Mouse (Mus musculus) retina, postnatal 1 day (tissue): ENCODE data around the gene Zfp420.
"Not testable (repeated sequence)": the region's sequence is repeated elsewhere in the genome, so short reads cannot be mapped to it uniquely, and the experiment has no call there.

Experiments used
- DNase-seq: peaks from one replicate; pipeline ENCODE4 v3.0.0-alpha.2; 2012

The Zfp420 gene

GRCm38 (mm10) chr7:29859532-29860517, at the start of gene Zfp420:
Zfp420 (plus strand) TSS chr7:29859979.
- peak; percentile 94 for DNase-seq

DNA sequence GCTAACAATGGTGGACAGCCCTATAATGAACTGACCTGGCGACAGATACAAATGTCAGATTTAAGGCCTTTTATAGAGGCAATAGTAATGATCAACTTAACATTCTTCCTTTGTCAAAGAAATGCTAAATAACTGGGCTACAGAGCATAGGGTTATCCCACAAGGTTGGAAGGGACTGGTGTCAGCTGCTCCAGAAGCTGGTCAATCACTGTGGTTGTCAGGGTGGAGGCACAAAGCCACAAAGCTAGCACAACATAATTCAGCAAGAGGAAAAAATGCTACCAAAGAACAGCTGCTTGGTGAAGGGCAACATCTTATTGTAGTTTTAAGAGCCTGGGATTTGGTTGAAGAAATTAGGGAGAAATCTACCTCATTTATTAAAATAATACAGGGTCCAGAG, 47.5 kb upstream of the Zfp420 start:
- DNase-seq: no peak

- DNase-seq: no peak
Measured at GRCm38 (mm10) chr7:29814381-29814780, 45.4 kb upstream of the Zfp420 start.

DNA sequence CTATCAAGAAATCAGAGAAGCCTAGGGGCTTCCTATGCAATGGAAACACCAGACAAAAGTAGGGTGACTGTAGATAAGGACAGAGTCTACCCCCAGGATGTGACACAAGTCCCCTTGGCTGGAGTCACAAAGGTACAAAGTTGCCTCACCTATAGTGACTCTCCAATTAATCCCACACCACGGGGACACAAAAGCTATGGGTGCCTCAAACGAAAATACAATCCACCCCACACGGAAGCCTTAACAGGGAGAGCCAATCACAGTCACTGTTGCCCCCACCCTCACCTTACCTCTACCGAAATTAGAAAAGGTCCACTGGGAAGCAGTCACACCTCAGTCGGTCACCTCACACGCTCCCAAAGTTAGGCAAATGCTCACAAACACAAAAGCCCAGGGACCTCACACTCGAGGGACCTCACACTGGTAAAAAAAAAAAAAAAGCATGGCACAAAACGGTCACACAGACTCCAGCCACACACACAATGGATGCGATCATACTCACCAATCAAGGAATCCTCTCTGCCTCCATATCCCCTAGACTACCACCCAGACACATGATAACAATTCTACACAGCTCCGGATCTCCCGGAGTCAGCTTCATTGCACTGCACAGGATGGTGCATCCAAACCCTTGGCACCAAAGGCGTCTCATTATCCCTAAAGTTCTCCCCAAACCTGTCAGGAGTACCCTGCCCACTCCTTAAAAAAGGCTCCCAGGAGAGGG, 44.6 kb upstream of the Zfp420 start:
- DNase-seq: no peak

- peak; percentile 97 for DNase-seq
Measured at GRCm38 (mm10) chr7:29815910-29816429, 43.8 kb upstream of the Zfp420 start, which contains the start of gene Zfp790. Zfp790 (plus strand) TSS chr7:29816114.

GRCm38 (mm10) chr7:29818619-29819254, 41.0 kb upstream of the Zfp420 start:
- DNase-seq: peak; percentile 95

- DNase-seq: no peak
Measured at GRCm38 (mm10) chr7:29828001-29828400, 31.8 kb upstream of the Zfp420 start.

DNA sequence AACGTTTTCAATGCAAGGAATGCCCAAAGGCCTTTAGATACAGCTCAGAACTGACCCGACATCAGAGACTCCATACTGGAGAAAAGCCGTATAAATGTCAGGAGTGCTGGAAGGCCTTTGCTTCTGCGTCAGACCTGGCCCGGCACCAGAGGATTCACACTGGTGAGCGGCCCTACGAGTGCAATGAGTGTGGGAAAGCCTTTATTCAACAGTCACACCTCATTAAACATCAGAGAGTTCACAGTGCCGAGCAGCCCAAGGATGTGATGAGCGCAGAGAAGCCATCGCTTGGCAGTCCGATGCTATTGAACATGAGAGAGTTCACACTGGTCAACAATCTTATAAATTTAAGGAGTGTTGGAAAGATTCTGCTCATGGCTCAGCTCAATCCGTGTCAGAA, 30.0 kb upstream of the Zfp420 start:
- no peak for DNase-seq

- DNase-seq: peak; percentile 6
Measured at GRCm38 (mm10) chr7:29836816-29837215, 23.0 kb upstream of the Zfp420 start.

DNA sequence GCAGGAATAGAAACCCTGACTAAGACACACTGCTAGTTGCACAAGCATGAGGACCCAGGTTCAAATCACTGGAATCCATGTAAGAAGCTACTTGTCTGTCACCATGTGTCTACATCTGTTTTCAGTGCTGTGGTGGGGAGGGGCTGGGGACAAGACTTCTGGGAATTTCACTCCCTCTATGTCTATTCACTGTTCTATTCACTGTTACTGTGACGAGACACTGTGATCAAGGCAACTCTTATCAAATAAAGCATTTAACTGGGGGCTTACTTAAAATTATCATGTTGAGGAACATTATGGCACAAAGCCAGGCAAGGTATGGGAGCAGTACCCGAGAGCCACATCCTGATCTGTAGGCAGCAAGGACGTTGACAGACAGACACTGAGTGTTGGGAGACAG, 20.5 kb upstream of the Zfp420 start:
- DNase-seq: no peak

DNA sequence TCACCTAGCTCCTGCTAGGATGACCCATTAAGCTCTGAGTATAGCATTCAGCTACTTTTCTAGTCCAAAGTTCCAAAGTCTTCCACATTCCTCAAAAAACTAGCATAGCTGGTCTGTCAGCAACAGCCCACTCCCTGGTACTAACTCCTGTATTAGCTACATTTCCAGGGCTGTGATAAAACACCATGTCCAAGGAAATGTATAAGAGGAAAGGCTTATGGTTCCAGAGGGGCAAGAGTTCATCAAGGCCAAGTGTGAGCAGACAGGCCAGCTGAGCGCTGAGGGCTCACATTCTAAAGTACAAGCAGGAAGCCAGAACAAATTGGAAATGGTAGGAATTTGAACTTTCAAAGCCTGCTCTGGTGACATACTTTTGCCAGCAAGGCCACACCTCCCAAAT, 17.7 kb upstream of the Zfp420 start:
- DNase-seq: no peak

DNA sequence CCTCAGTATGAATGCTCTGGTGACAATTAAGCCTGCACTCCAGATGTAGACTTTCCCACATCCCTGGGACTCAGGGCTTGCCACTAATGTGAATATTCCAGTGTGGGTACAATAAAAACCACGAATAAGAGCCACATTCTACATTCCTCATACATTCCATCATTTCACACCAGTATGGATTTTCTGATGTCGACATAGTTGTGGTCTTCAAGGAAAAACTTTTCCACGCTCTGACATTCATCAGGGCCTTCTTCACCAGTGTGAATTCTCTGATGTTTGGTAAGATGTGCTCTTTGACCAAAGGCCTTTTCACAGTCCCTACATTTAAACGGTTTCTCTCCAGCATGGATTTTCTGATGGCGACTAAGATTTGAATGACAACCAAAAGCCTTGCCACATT, 15.2 kb upstream of the Zfp420 start:
- no peak for DNase-seq

- DNase-seq: no peak
Measured at GRCm38 (mm10) chr7:29852831-29853218, 7.0 kb upstream of the Zfp420 start.

DNA sequence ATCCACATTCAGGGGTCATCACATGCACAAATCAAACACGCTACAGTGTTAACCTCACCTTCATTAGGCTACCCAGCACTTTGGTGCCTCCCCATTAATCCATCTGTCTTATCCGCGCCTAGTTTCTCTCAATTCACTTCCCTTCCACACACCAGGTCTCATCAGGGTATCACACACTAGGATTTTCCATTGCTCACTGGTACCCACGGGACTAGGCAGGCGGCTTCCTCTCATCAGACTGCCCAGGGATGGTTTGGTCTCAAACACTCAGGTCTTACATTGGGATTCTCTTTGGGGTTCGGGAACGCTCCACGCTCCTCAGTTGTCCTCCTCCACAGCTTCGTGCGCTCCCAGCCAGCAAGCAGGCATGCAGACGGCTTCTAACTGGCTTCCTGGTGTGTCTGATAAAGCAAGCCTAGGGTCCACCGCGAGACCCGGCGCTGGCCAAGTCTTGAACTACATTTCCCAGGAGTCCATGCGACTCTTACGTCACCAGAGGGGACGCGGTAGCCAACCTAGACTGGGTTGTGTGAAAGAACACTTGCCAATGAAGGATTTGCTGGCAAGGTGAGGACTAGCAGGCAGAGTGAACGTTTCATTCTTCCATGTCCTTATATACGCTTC, 6.4 kb upstream of the Zfp420 start, which contains the start of gene Zfp940:
Zfp940 (minus strand) TSS at position 451 of the 624 bp plus-strand sequence.
- peak; percentile 94 for DNase-seq

DNA sequence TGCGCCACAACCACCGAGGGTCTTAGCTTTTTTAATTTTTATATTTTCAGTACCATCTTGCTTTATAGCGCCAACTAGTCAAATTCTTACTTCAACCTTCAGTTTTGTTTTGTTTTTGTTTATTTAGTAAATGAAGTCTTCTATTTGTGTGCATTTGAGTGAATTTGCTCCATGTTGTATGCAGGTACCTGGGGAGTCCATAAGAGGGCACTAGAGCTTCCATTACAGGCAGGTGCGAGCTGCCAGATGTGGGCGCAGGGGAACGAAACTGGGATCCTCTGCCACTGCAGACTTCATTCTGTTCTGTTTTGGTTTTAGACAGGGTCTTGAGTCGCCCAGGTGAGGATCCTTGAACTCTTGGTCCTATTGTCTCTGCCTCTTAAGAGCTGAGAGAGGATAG, 1.9 kb downstream of the Zfp420 start:
- DNase-seq: peak; percentile 6

- DNase-seq: no peak
Measured at GRCm38 (mm10) chr7:29874256-29874655, 14.5 kb downstream of the Zfp420 start.

DNA sequence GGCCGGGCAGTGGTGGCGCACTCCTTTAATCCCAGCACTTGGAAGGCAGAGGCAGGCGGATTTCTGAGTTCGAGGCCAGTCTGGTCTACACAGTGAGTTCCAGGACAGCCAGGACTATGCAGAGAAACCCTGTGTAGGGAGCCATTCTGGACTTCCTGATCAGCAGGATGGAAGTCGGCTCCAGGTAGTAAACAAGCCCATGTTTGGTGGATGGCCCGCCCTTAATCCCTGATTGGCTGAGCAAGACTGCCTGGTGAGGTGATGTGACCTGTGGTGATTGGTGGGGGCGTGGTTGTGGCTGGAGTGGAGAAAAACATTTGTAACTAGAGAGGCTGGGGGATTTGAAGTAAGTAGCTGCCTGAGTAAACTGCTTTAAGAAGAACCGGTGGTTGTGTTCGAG, 17.8 kb downstream of the Zfp420 start:
- DNase-seq: not testable (repeated sequence)

- peak; percentile 16 for DNase-seq
Measured at GRCm38 (mm10) chr7:29880056-29880455, 20.3 kb downstream of the Zfp420 start.

GRCm38 (mm10) chr7:29880916-29881315, 21.1 kb downstream of the Zfp420 start:
- no peak for DNase-seq

- no peak for DNase-seq
Measured at GRCm38 (mm10) chr7:29890501-29890900, 30.7 kb downstream of the Zfp420 start.

DNA sequence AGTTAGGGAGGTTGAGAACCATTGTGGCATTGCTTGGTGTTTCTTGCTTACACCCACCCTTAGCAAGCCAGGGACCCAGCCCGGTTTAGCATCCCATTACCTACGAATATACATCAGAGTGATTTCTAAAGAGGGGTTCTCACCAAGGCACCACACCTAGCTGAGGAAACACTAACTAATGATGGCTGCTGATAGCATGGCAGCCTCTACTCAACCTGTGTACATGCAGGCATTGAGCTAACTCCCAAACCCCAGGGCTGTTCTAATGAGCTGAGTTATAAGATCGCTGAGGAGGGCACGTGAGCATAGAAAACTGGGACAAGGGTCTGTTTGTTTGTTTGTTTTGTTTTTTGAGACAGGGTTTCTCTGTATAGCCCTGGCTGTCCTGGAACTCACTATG, 33.0 kb downstream of the Zfp420 start:
- DNase-seq: no peak

- no peak for DNase-seq
Measured at GRCm38 (mm10) chr7:29898351-29898750, 38.6 kb downstream of the Zfp420 start.

DNA sequence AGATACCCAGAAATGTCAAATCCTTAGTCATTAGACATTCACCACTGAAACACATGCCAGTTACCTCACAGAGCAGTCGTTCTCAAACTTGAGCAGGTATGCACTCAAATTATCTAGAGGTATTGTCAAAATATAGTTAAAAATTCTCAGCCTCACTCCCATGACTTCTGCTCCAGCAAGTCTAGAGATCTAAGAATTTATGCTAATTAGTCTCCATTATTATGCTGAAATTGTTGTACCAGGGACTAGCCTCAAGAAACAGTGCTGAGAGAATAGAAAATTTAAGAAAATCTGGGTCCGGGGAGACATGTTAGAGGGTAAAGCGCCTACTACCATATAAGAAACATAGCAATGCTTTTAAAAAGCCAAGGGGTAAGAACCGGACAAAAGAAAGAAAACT, 44.3 kb downstream of the Zfp420 start:
- no peak for DNase-seq
